Mouse (Mus musculus) spleen, adult 2 months (tissue): ENCODE results near the gene Dnttip1.

Source experiments
- CTCF ChIP-seq: fragments of 200-500 bp; IDR thresholded peaks from 2 replicates; pipeline ENCODE4 v1.5.1; 2011; ENCODE audit warnings: mild to moderate bottlenecking, inconsistent platforms; ENCODE audit not compliant: insufficient read depth, insufficient read length, insufficient replicate concordance; ENCODE audit errors: extremely low read depth
- POLR2A ChIP-seq: fragments of 200-500 bp; IDR thresholded peaks from 2 replicates; pipeline ENCODE4 v1.6.1; 2011; ENCODE audit warnings: low read depth, low read length, inconsistent platforms

DNA sequence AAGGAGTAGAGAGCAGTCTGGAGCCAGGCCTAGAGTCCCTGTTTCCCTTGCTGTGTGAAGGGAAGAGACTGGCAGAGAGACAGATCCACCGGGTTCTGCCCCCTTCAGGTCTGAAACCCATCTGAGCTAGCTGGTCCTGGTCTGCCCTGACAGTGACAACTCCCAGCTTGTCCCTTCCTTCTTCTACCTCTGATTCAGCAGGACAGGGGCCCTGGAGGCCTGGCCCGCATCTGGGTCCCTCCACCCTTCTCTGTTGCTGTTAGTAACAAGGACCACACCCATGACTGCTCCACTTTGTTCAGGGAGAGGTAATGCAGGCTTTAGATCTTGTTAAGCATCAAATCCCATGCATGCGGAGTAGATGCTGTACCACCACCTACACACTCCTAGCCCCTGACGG lies 42.6 kb downstream of the Dnttip1 start:
- TF ChIP-seq CTCF (no peak), POLR2A (no peak)
